Mouse (Mus musculus): ENCODE data around the gene Lyz2. TPM values are rescaled to one million over a fixed set of nuclear protein-coding genes. Genes with fewer than 3 reads are reported as not detected.
"Not testable (repeated sequence)": the region's sequence is repeated elsewhere in the genome, so short reads cannot be mapped to it uniquely, and the experiment has no call there.

The Lyz2 gene
- total RNA-seq, 2 experiments from 2014 or later, result 28.7 to 48.4 TPM

DNA sequence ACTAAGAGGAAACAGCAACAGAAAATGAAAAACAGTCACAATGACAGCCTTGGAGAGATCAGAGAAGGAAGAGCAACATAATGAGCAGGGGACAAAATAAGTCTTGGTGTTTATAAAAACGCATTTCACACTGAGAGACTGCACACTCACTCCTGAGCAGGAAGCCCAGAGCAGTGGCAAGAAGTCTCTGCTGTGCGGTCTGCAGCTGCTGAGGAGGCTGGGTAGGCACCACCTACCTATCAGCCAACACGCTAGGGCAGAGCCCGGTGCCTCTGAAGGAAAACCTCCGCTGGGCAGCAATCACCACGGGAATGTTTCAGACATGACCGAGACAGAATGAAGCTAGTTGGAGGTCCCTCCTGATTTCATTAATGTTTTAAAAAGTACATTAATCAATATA is 3.5 kb upstream of the Lyz2 start:
- DNase-seq (ENCODE audit: low spot score), result not testable (repeated sequence)

GRCm38 (mm10) chr10:117284578-117285520 is 2.7 kb upstream of the Lyz2 start:
- DNase-seq (ENCODE audit: low spot score), result no peak

DNA sequence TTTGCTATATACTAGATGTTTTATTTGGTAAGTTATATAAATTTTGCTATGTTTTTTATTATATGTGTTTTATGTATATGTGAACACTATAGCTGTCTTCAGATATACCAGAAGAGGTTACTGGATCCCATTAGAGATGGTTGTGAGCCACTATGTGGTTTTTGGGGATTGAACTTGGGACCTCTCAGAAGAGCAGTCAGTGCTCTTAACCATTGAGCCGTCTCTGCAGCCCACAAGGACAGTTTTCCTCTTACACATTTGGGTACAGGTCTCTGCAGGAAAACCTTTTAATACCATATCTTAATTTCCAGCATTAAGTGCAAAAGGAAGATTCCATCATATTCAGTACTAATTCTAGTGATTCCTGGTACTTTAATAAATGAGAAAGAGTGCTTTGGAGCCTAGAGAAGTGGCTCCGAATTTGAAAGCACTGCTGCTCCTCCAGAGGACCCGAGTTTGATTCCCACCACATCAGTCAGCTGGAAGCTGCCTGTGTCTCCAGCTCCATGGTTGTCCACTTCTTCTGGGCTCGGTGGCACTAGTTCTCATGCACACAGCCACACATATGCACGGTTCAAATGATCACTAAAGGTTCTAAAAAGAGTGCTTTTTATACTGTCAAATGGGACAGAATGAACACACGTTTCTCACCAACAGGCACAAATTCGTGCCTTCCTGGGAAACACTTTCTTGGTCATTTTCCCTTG is 1.9 kb upstream of the Lyz2 start:
- no peak for DNase-seq (ENCODE audit: low spot score)

GRCm38 (mm10) chr10:117283196-117283595 is 1.1 kb upstream of the Lyz2 start:
- not testable (repeated sequence) for DNase-seq (ENCODE audit: low spot score)

GRCm38 (mm10) chr10:117282551-117282950 is 430 bp upstream of the Lyz2 start:
- DNase-seq (ENCODE audit: low spot score), result no peak

DNA sequence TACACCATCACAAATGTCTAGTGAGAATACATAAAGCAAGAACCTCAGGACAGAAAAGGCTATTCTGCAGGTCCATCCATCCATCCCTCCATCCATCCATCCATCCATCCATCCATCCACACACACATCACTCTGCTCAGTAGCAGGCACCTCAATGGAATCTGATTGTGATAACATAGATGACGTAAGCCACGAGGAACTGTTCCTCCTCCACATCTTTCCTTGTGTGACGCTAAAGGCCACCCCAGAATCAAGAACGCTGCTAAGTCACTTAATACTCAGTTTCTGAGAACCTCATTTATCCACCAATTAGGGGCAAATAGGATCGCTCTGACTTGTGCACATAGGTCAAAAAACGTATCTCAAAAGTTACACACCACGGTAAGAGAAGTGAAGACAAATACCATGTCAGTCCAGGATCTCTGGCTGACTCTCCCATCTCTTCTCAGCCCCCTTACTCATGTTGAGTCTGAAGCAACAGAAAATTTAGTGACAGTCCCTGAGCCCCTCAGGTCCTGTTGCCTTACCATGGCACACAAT is 670 bp downstream of the Lyz2 start:
- no peak for DNase-seq (ENCODE audit: low spot score)

GRCm38 (mm10) chr10:117280000-117280399 is 2.1 kb downstream of the Lyz2 start:
- DNase-seq (ENCODE audit: low spot score), result no peak

- not testable (repeated sequence) for DNase-seq (ENCODE audit: low spot score)
Observed at GRCm38 (mm10) chr10:117278510-117278909, 3.6 kb downstream of the Lyz2 start.

DNA sequence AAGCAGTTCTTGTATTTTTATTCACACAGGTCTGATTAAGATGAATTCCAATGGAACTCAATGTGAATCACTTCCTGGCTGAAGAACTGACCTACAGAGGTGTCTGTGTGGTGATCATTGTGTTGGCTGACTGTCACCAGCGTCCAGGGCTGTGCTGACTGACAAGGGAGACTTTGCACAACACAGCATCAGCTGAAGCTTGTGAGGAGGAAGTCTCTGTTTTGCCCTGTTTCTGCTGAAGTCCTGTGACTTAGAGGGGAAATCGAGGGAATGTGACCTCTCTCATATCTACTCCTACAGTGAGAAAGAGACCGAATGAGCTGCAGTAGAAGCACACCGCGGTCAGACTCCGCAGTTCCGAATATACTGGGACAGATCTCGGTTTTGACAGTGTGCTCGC is 4.3 kb downstream of the Lyz2 start:
- DNase-seq (ENCODE audit: low spot score), result not testable (repeated sequence)

GRCm38 (mm10) chr10:117275681-117276369 is 6.3 kb downstream of the Lyz2 start:
- DNase-seq (ENCODE audit: low spot score), result no peak

DNA sequence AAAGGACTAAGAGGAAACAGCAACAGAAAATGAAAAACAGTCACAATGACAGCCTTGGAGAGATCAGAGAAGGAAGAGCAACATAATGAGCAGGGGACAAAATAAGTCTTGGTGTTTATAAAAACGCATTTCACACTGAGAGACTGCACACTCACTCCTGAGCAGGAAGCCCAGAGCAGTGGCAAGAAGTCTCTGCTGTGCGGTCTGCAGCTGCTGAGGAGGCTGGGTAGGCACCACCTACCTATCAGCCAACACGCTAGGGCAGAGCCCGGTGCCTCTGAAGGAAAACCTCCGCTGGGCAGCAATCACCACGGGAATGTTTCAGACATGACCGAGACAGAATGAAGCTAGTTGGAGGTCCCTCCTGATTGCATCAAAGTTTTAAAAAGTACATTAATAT is 7.5 kb downstream of the Lyz2 start:
- not testable (repeated sequence) for DNase-seq (ENCODE audit: low spot score)

DNA sequence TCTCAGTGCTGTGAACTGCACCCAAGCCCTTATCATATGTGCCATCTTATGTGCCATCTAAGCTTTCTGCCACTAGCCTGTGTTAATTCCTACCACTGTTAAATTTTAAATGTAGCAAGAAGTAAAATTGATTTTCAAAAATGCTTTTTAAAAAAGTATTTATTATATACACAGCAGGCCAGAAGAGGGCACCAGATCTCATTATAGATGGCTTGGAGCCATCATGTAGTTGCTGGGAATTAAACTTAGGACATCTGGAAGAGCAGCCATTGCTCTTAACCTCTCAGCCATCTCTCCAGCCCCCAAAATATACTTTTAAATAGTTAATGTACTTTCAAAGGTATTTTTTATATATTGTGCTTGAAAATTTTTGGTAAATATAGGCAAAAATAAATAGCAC is 10.1 kb downstream of the Lyz2 start:
- DNase-seq (ENCODE audit: low spot score), result no peak

DNA sequence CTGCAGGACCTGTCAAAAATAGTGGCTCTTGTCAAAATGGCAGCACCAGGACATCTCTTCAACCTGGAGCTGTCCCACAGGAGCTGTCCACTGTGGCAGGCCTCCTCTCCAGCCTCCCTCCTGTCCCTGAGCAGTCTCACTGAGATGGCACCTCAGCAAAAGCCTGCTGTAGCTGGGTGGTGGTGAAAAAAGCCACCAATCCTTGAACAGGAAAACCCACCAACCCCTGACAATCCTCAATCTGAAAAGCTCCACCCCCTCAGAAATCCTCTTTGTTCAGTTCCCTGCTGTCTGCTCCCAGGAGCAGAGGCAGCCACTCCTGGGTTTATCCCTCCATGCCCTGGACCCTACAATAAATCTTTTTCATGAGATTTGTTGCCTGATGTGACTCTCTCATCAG is 22.3 kb downstream of the Lyz2 start:
- no peak for DNase-seq (ENCODE audit: low spot score)

GRCm38 (mm10) chr10:117238603-117239002 is 43.5 kb downstream of the Lyz2 start, which contains the start of gene 9530003J23Rik:
TSS of gene 9530003J23Rik (minus strand) at chr10:117238703.
- DNase-seq (ENCODE audit: low spot score), result no peak

GRCm38 (mm10) chr10:117235866-117236265 is 46.3 kb downstream of the Lyz2 start:
- DNase-seq (ENCODE audit: low spot score), result no peak

DNA sequence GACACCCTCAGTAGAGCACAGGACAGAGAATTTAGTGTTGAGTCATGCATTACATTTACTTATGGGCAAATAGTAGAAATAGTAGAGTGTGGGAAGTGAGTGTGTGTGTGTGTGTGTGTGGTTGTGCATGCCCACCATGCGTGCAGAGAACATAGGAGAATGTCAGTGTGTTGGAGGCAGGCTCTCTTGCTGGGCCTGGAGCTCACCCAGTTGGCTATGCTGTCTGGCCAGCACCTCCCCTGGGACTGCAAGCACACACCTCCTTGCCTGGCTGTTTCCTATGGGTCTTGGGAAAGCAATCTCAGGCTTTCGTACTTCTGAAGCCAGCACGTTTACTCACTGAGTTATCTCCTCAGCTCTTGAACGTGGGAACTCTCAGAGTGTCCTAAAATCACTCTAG is 47.3 kb downstream of the Lyz2 start:
- no peak for DNase-seq (ENCODE audit: low spot score)

- no peak for DNase-seq (ENCODE audit: low spot score)
Observed at GRCm38 (mm10) chr10:117229826-117230225, 52.3 kb downstream of the Lyz2 start.

Data from gastrocnemius, adult 18-20 months (tissue).